Mouse (Mus musculus) CD8-positive naive resting alpha-beta T cell, adult 2 months (primary cell): ENCODE measurements around the gene Bcat1.

ENCODE experiments used
- DNase-seq, 2 experiments: peaks; one replicate each; pipeline ENCODE4 v3.0.0; 2022; ENCODE audit warnings: low read depth in 2 of 2, low spot score in 2 of 2

The Bcat1 gene

GRCm38 (mm10) chr6:144944435-144945365 is 131.3 kb downstream of the Bcat1 start:
- no peak for DNase-seq
